Mouse (Mus musculus) liver, postnatal 0 days (tissue): ENCODE data around the gene Usp30.

Source experiments
- CTCF ChIP-seq: sonication (generic); IDR thresholded peaks from 2 replicates; pipeline ENCODE4 v1.5.1; 2016; ENCODE audit warnings: antibody characterized with exemption, low read depth
- EP300 ChIP-seq: IDR thresholded peaks from 2 replicates; pipeline ENCODE4 v1.6.1; 2016; ENCODE audit warnings: antibody characterized with exemption, low read depth, mild to moderate bottlenecking

DNA sequence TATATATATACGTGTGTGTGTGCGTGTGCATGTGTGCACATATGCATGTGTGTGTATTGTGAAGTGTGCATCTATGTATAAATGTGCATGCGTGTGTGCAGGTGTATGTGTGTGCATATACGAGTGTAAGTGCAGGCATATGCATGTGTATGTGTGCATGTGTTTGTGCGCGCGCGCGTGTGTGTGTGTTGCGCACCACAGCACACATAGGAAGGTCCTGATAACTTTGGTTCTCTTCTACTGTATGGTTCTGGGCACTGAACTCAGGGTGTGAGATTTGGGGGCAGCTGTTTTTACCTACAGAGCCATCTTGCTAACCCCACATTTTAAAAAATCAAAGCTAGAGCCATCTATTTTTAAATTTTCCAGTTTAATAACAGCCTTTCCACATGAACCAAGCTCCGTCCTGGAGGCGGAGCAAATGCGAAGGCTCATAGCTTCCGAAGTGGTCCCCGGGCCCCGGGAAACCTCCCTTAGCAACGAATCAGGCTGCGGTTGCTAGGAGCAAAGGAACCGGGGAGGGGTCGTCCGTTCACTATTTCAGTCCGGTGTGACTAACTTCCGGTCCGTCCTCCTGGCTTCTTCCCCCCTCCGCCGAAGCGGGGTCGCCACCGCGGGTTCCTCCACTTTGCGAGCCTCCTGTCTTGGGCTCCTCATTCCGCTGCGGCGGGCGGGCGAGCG lies 34.6 kb downstream of the Usp30 start:
- TF ChIP-seq CTCF = no peak
- no peak for TF ChIP-seq EP300
